Mouse (Mus musculus) embryonic facial prominence, embryonic 14.5 days (tissue): ENCODE measurements around the gene Vps26a. TPM values are rescaled to one million over a fixed set of nuclear protein-coding genes. Genes with fewer than 3 reads are reported as not detected.

Experiments
- ATAC-seq: fragments of 200-750 bp; cut with Nextera tagmentation; 2 replicates; pipeline ENCODE4 v1.8.0; 2017; ENCODE audit warnings: low read depth, moderate number of reproducible peaks, moderate TSS enrichment
- DNase-seq: peaks from one replicate; pipeline ENCODE4 v3.0.0-alpha.2; 2015; ENCODE audit warnings: low spot score
- H3K27ac ChIP-seq: fragments of 300-500 bp; sonication (generic); replicated peaks from 2 replicates; pipeline ENCODE4 v1.5.1; 2014; ENCODE audit warnings: low read depth, mild to moderate bottlenecking, low read length, moderate library complexity
- H3K27me3 ChIP-seq: fragments of 300-500 bp; sonication (generic); replicated peaks from 2 replicates; pipeline ENCODE4 v1.6.1; 2014; ENCODE audit warnings: low read length; ENCODE audit not compliant: control insufficient read depth, insufficient read depth
- H3K36me3 ChIP-seq: fragments of 300-500 bp; sonication (generic); 2 replicates; pipeline ENCODE4 v1.6.1; 2014; ENCODE audit warnings: low read length, mixed read lengths; ENCODE audit not compliant: control insufficient read depth, insufficient read depth
- H3K4me1 ChIP-seq: fragments of 300-500 bp; sonication (generic); 2 replicates; pipeline ENCODE4 v1.6.1; 2014; ENCODE audit warnings: antibody characterized with exemption, low read length; ENCODE audit not compliant: control insufficient read depth, insufficient read depth
- H3K4me2 ChIP-seq: fragments of 300-500 bp; sonication (generic); 2 replicates; pipeline ENCODE4 v1.6.1; 2014; ENCODE audit warnings: low read depth, mild to moderate bottlenecking, low read length, moderate library complexity, mixed read lengths
- H3K4me3 ChIP-seq: fragments of 300-500 bp; sonication (generic); 2 replicates; pipeline ENCODE4 v1.5.1; 2014; ENCODE audit warnings: low read depth, mild to moderate bottlenecking, low read length
- H3K9ac ChIP-seq: fragments of 300-500 bp; sonication (generic); 2 replicates; pipeline ENCODE4 v1.6.1; 2014; ENCODE audit warnings: low read depth, mild to moderate bottlenecking, low read length, moderate library complexity, mixed read lengths
- H3K9me3 ChIP-seq: fragments of 300-500 bp; sonication (generic); 2 replicates; pipeline ENCODE4 v1.6.1; 2016; ENCODE audit warnings: low read length; ENCODE audit not compliant: control insufficient read depth
- WGBS: fragments of 180-500 bp; shearing (Covaris S2); extraction: QIAGEN DNeasy Blood & Tissue Kit; methylation state at CpG from one replicate; pipeline ENCODE4 v1.1.7; 2014; 5-methylcytosine and 5-hydroxymethylcytosine counted together
- polyA plus RNA-seq: library from polyadenylated mRNA; unstranded; fragments of >200 nt; fragmentation: Nextera tagmentation; extraction: Ambion mirVana; gene quantifications from 2 replicates; pipeline ENCODE4 v1.2.1, GENCODE M21; 2014

Vps26a gene
- polyA plus RNA-seq, 1 experiment from 2014 or later = 71.0 TPM

- WGBS = 48% methylated on average over 7 of the region's 7 CpGs
- Histone ChIP-seq H3K36me3 (no peaks in the 10 kb centered on the region), H3K4me2 (no peak overlapping the region), H3K27ac (no peak overlapping the region), H3K4me1 (no peaks in the 10 kb centered on the region), H3K27me3 (no peaks in the 10 kb centered on the region), H3K4me3 (no peak overlapping the region), H3K9me3 (no peaks in the 10 kb centered on the region), H3K9ac (no peak overlapping the region)
- DNase-seq (peak; percentile 68), ATAC-seq (peak; percentile 51; the same call in 1 of the 2 replicates)
Measured at GRCm38 (mm10) chr10:62418831-62419356, 67.7 kb downstream of the Vps26a start.

GRCm38 (mm10) chr10:62413606-62413982 lies 73.0 kb downstream of the Vps26a start:
- WGBS = 38% methylated on average over 4 of the region's 4 CpGs
- no peak overlapping the region for H3K27ac ChIP-seq
- no peak overlapping the region for H3K4me3 ChIP-seq
- ATAC-seq (no peak), DNase-seq (no peak)
- no peak overlapping the region for H3K4me2 ChIP-seq
- H3K27me3 ChIP-seq = no peaks in the 10 kb centered on the region
- no peaks in the 10 kb centered on the region for H3K9me3 ChIP-seq
- no peaks in the 10 kb centered on the region for H3K4me1 ChIP-seq
- H3K36me3 ChIP-seq = no peaks in the 10 kb centered on the region
- no peak overlapping the region for H3K9ac ChIP-seq

- Histone ChIP-seq H3K27ac (no peak overlapping the region), H3K9me3 (no peaks in the 10 kb centered on the region), H3K4me2 (no peak overlapping the region), H3K27me3 (no peaks in the 10 kb centered on the region), H3K36me3 (no peaks in the 10 kb centered on the region), H3K4me1 (no peaks in the 10 kb centered on the region), H3K9ac (no peak overlapping the region), H3K4me3 (no peak overlapping the region)
- no peak for ATAC-seq
- peak; percentile 17 for DNase-seq
- 27% methylated on average over 8 of the region's 8 CpGs for WGBS
Measured at GRCm38 (mm10) chr10:62412906-62413605, 73.5 kb downstream of the Vps26a start.

GRCm38 (mm10) chr10:62411431-62412410 lies 74.9 kb downstream of the Vps26a start:
- ATAC-seq (no peak), DNase-seq (no peak)
- Histone ChIP-seq H3K27ac (no peak overlapping the region), H3K4me3 (no peak overlapping the region), H3K9ac (no peak overlapping the region), H3K9me3 (no peaks in the 10 kb centered on the region), H3K4me2 (no peak overlapping the region), H3K27me3 (no peaks in the 10 kb centered on the region), H3K4me1 (no peaks in the 10 kb centered on the region), H3K36me3 (no peaks in the 10 kb centered on the region)
- 65% methylated on average over 19 of the region's 19 CpGs for WGBS

- DNase-seq = peak; percentile 72
- Histone ChIP-seq H3K4me2 (no peak overlapping the region), H3K27me3 (no peaks in the 10 kb centered on the region), H3K9me3 (no peaks in the 10 kb centered on the region), H3K36me3 (no peaks in the 10 kb centered on the region), H3K4me3 (no peak overlapping the region), H3K27ac (no peak overlapping the region), H3K4me1 (no peaks in the 10 kb centered on the region), H3K9ac (no peak overlapping the region)
- WGBS = 4% methylated on average over 5 of the region's 5 CpGs
- peak; percentile 85 for ATAC-seq
Measured at GRCm38 (mm10) chr10:62410943-62411342, 75.7 kb downstream of the Vps26a start.

Other genes with a start within 250 kb of the Vps26a start
- not detected in 2 replicates for gene Tacr2, start 234.4 kb downstream of the Vps26a start, polyA plus RNA-seq
- 28.4 and 33.7 TPM in 2 replicates for gene Hk1, start 106.9 kb downstream of the Vps26a start, polyA plus RNA-seq
- gene Hkdc1, start 64.3 kb downstream of the Vps26a start, polyA plus RNA-seq = 0.54 and 0.75 TPM in 2 replicates
- gene 4930507D05Rik, start 37.3 kb downstream of the Vps26a start, polyA plus RNA-seq = 0.60 and 0.88 TPM in 2 replicates
- 23.8 and 29.8 TPM in 2 replicates for gene Supv3l1, start 37.1 kb downstream of the Vps26a start, polyA plus RNA-seq
- 32.4 and 38.8 TPM in 2 replicates for gene Srgn, start 40.6 kb upstream of the Vps26a start, polyA plus RNA-seq
- 43.1 and 45.4 TPM in 2 replicates for gene Kif1bp, start 91.7 kb upstream of the Vps26a start, polyA plus RNA-seq
- 25.8 and 27.2 TPM in 2 replicates for gene Ddx21, start 115.5 kb upstream of the Vps26a start, polyA plus RNA-seq
- gene Ddx50, start 164.4 kb upstream of the Vps26a start, polyA plus RNA-seq = 149 and 153 TPM in 2 replicates
- gene Stox1, start 239.3 kb upstream of the Vps26a start, polyA plus RNA-seq = 1.2 and 2.8 TPM in 2 replicates